Mouse (Mus musculus) Patski (cell line): ENCODE data around the gene Grin3b. TPM values are rescaled to one million over a fixed set of nuclear protein-coding genes. Genes with fewer than 3 reads are reported as not detected.

Source experiments
- ATAC-seq: fragments of 100-300 bp; one replicate; pipeline ENCODE4 v1.8.0; 2021
- CTCF ChIA-PET: fragments of 350-600 bp; sonication (Branson Sonifier 250); formaldehyde crosslinking; loops from one replicate; lab custom pipeline; 2022; ENCODE audit warnings: inconsistent platforms; lab: Charles Lee
- POLR2A ChIA-PET: fragments of 350-600 bp; sonication (Branson Sonifier 250); formaldehyde crosslinking; loops from one replicate; lab custom pipeline; 2022; ENCODE audit warnings: antibody characterized with exemption, inconsistent platforms; lab: Charles Lee
- DNase-seq: peaks from one replicate; pipeline ENCODE4 v3.0.0-alpha.2; 2011; ENCODE audit warnings: low read depth, low spot score
- H3K27me3 ChIP-seq: fragments of 371-371 bp; one replicate; pipeline ENCODE4 v1.5.1; 2021
- CTCF ChIP-seq: fragments of 100-300 bp; IDR thresholded peaks from one replicate; pipeline ENCODE4 v1.5.1; 2021
- in situ Hi-C: fragments of 300-500 bp; cut with MboI; formaldehyde crosslinking; loops from 3 replicates; pipeline ENCODE4 v1.11.1; 2018; ENCODE audit warnings: low pct_unique_long_range_greater_than_20kb, mixed read lengths
- polyA plus RNA-seq: library from polyadenylated mRNA; unstranded; gene quantifications from one replicate; pipeline ENCODE4 v1.2.3, GENCODE M21; 2021

The Grin3b gene
- polyA plus RNA-seq, 1 experiment from 2014 or later: 0.54 TPM

DNA sequence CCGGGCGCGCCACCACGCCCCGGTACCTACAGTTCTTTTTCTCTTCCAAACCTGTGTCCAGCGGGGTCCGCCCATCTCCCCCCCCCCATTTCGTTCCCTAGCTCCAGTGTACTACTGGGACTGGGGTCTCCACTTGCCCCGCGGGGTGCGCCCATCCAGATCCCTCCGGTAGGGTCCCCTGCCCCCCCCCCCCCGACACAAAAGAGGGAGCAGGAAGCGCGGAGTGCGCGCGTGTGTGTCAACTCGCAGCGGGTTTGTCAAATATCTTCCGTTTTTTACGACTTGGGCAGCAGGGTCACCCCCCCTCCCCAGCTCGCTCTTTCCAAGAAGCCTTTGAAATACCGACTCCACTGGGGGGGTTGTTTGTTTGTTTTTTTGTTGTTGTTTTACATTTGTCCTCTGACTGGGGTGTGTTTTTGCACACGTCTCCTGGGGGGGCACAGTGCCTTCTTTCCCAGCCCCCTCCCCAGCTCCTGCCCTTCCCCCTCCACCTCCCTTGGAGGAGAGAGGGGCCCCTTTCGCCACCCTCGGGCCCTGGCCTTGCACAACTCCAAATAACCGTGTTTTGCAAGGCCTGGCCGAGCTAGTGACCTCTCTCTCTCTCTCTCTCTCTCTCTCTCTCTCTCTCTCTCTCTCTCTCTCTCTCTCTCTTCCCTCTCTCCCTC is 42.4 kb upstream of the Grin3b start:
- TF ChIP-seq CTCF: no peak
- ChIA-PET CTCF (interaction anchor here (1.5 kb wide), 1 partner anchor 30 kb away, joined by 10 read pairs; no protein-coding TSS in a partner anchor), POLR2A (interaction anchor here (0.6 to 2.2 kb wide), 10 partner anchors 8 to 224 kb away, joined by 3 to 10 read pairs (median 4); partner anchors contain the start of gene Kiss1r)
- DNase-seq: no peak
- ATAC-seq: no peak
- no peaks in the 10 kb centered on the region for H3K27me3 ChIP-seq
- in situ Hi-C loops: no loop called here

DNA sequence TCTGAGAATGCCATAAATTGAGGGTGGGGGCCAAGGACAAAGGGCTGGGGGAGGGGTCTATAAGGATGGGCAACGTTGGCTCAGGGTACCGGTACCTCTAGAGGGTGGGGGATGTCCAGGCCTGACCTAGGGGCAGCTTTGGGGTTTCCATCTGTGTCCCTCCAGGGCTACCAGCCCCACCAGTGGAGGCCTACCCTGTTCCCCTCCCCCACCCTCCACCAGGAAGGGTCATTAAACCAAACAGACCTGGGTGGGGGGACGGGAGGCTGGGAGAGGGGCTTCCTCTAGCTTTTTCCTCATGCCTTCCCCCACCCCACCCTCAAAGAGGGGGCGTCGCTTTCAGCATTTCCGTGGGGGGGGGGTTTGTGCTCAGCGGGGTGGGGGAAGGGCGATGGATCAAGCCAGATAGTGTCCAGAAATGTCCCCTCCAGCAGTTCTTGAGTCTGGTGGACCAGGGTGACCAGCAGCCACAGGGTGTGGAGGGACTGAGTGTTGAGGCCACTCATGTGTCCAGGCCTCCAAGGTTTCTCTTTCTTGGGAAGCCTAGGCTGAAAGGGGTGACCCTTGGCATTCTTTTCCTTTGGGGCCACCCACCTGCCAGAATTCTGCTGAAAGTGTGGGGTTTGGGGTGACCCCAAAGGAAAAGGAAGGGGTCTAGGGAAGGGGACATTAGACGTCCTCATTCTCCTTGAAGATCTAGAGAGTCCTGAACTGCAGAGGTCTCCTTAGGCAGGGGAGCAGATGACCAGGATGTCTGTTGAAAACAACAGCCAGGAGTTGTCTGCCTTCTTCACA is 41.4 kb upstream of the Grin3b start:
- H3K27me3 ChIP-seq: no peaks in the 10 kb centered on the region
- no peak for TF ChIP-seq CTCF
- ATAC-seq (no peak), DNase-seq (no peak)
- ChIA-PET POLR2A (interaction anchor here (0.6 to 1.1 kb wide), 2 partner anchors 56 to 85 kb away, joined by 3 read pairs; no protein-coding TSS in a partner anchor), CTCF (interaction anchor here (1.0 to 1.5 kb wide), 2 partner anchors 29 kb away, joined by 3 to 10 read pairs; no protein-coding TSS in a partner anchor)
- in situ Hi-C loops: no loop called here

GRCm38 (mm10) chr10:79929967-79930825 is 40.3 kb upstream of the Grin3b start:
- ChIA-PET CTCF (interaction anchor here (1.0 kb wide), 1 partner anchor 28 kb away, joined by 3 read pairs; no protein-coding TSS in a partner anchor), POLR2A (interaction anchor here (1.1 kb wide), 1 partner anchor 22 kb away, joined by 3 read pairs; the partner anchor contains the start of gene Med16)
- H3K27me3 ChIP-seq: no peaks in the 10 kb centered on the region
- TF ChIP-seq CTCF: no peak
- ATAC-seq (no peak), DNase-seq (no peak)
- in situ Hi-C loops: no loop called here

DNA sequence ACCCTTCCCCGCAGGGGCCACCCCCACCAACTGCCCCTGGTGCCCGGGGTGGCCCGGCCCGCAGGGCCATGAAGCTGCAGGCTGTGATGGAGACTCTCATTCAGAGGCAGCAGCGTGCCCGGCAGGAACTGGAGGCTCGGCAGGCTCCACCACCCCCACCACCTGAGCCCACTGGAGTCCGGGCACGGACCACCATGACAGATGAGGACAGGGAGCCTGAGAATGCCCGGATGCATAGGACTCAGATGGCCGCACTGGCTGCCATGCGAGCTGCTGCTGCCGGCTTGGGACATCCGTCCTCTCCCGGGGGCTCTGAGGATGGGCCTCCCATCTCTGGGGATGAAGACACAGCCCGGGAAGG is 39.7 kb upstream of the Grin3b start:
- in situ Hi-C loops: no loop called here
- DNase-seq (no peak), ATAC-seq (no peak)
- no peaks in the 10 kb centered on the region for H3K27me3 ChIP-seq
- CTCF ChIA-PET: no interaction called here
- TF ChIP-seq CTCF: no peak
- POLR2A ChIA-PET: interaction anchor here (1.1 kb wide), 1 partner anchor 22 kb away, joined by 3 read pairs; the partner anchor contains the start of gene Med16

GRCm38 (mm10) chr10:79931797-79932196 is 38.7 kb upstream of the Grin3b start:
- in situ Hi-C loops: no loop called here

DNA sequence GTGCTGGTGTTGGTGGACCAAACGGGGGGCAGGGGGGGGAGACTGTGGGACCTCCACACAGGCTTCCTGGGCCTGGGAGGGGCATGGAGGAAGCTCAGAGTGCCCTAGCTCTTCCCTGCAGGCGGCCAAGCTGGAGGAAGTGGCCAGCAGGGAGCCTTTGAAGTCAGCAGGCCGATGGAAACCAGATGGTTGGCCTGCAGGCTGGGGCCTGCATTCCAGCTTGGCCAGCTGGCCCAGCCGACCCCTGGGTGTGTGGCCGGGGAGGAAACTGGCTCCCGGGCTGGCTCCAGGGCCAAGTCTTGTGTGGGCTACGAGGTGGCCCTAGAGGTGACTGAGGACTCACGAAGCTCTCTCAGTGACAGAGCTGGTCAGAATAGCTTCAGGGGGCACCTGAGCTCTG is 37.8 kb upstream of the Grin3b start:
- in situ Hi-C loops: no loop called here
- POLR2A ChIA-PET: interaction anchor here (2.6 kb wide), 1 partner anchor 17 kb away, joined by 8 read pairs; no protein-coding TSS in a partner anchor
- no peak for DNase-seq
- no peak for ATAC-seq
- CTCF ChIA-PET: interaction anchor here (1.3 to 1.5 kb wide), 2 partner anchors 27 to 50 kb away, joined by 3 read pairs; no protein-coding TSS in a partner anchor
- no peaks in the 10 kb centered on the region for H3K27me3 ChIP-seq
- TF ChIP-seq CTCF: no peak

More at GRCm38 (mm10) chr10:79931797-79932196, 38.7 kb upstream of the Grin3b start:
- no peaks in the 10 kb centered on the region for H3K27me3 ChIP-seq
- POLR2A ChIA-PET: no interaction called here
- CTCF ChIA-PET: interaction anchor here (1.3 kb wide), 1 partner anchor 28 kb away, joined by 3 read pairs; no protein-coding TSS in a partner anchor
- DNase-seq (no peak), ATAC-seq (no peak)
- no peak for TF ChIP-seq CTCF

- TF ChIP-seq CTCF: no peak
- no peak for DNase-seq
- ATAC-seq: no peak
- in situ Hi-C loops: no loop called here
- no peaks in the 10 kb centered on the region for H3K27me3 ChIP-seq
- ChIA-PET POLR2A (interaction anchor here (2.6 kb wide), 1 partner anchor 17 kb away, joined by 8 read pairs; no protein-coding TSS in a partner anchor), CTCF (interaction anchor here (1.3 to 1.5 kb wide), 2 partner anchors 26 to 50 kb away, joined by 3 read pairs; no protein-coding TSS in a partner anchor)
Observed at GRCm38 (mm10) chr10:79933145-79933679, 37.3 kb upstream of the Grin3b start.

DNA sequence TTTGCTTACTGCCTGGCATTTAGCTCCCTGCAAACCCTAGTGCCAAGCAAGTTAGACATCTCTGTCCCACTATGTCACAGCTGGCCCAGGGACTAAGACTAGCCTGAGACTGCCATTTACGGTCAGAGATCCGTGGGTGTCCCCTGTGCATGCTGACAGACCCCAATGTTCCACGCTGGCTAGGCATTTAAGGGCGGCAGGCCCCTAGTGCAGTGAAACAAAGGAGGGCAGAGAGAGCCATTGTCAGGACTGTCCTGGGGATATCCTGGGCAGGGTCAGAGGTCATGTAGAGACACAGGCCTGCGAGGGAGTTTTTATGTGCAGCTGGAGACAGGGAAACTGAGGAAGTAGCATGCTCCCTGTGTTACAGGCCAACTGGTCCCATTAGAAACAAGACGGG is 36.7 kb upstream of the Grin3b start:
- DNase-seq (no peak), ATAC-seq (no peak)
- no peak for TF ChIP-seq CTCF
- H3K27me3 ChIP-seq: no peaks in the 10 kb centered on the region
- ChIA-PET CTCF (interaction anchor here (0.8 to 1.5 kb wide), 2 partner anchors 20 to 51 kb away, joined by 3 read pairs; no protein-coding TSS in a partner anchor), POLR2A (interaction anchor here (2.6 kb wide), 1 partner anchor 16 kb away, joined by 8 read pairs; no protein-coding TSS in a partner anchor)
- in situ Hi-C loops: no loop called here

DNA sequence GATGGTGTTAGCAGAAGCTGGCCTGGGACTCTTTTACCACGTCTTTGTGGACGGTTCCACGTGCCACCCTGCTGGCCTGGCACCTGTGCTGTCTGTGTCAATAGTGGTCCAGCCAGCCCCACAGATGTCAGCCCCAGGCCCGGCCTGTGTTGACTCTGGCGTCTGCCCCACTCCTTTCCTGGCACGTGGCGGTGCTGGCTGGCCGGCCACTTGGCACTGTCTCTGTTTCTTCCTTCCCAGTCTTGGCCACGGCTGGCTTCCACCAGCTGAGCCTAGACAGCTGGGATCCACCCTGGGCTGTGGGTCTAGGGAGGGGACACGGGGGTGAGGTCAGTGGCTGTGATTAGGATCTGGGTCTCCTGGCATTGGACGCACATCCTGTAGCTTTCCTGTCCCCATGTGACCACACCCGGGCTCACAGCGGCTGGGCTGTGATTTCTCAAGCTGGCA is 36.2 kb upstream of the Grin3b start:
- no peak for TF ChIP-seq CTCF
- POLR2A ChIA-PET: interaction anchor here (2.6 kb wide), 1 partner anchor 15 kb away, joined by 8 read pairs; no protein-coding TSS in a partner anchor
- ATAC-seq: no peak
- CTCF ChIA-PET: interaction anchor here (0.8 kb wide), 1 partner anchor 20 kb away, joined by 3 read pairs; no protein-coding TSS in a partner anchor
- DNase-seq: no peak
- H3K27me3 ChIP-seq: no peaks in the 10 kb centered on the region
- in situ Hi-C loops: no loop called here
